8 mouse cellular contexts compared by ENCODE assay signal in genomic region chr1:153807390-153807993, GRCm38 (mm10). TPM values are rescaled to one million over a fixed set of nuclear protein-coding genes. Genes with fewer than 3 reads are reported as not detected.
DNase-seq lines count a peak whose midpoint lies in the region; ATAC-seq and TF ChIP-seq lines count a peak whose summit lies in the region.

No protein-coding gene starts in this region.

- ATAC-seq in hindbrain, embryonic 11.5 days (ENCODE audit: low FRiP score), result no peak
- no peak for ATAC-seq in hindbrain, embryonic 13.5 days (ENCODE audit: low FRiP score)
- ATAC-seq in megakaryocyte, adult 5-6 weeks (ENCODE audit: poor library complexity, severe bottlenecking), result peak; percentile 74

- no peak overlapping the region for H3K27ac ChIP-seq in hindbrain, embryonic 11.5 days (ENCODE audit: low read depth, low read length)
- no peak overlapping the region for H3K27ac ChIP-seq in hindbrain, embryonic 13.5 days
- no peak overlapping the region for H3K27ac ChIP-seq in embryonic facial prominence, embryonic 10.5 days (replicated peaks)
- no peak overlapping the region for H3K27ac ChIP-seq in left cerebral cortex, adult 2 months

- peak; percentile 73 for DNase-seq in hindbrain, embryonic 11.5 days (ENCODE audit: low spot score)
- DNase-seq in adrenal gland, adult 8-10 months, result peak; percentile 30
- DNase-seq in embryonic facial prominence, embryonic 10.5 days (ENCODE audit: low spot score), result peak; percentile 46
- DNase-seq in heart, postnatal 36 days, result peak; percentile 59 to 66
- peak; percentile 49 to 66 for DNase-seq in left cerebral cortex, adult 2 months (ENCODE audit: extremely low spot score in 1 of 2, low spot score in 2 of 2)
- DNase-seq in splenic B cell, adult 2 months (ENCODE audit: low read depth, low spot score), result peak; percentile 64

- no peak overlapping the region for H3K4me2 ChIP-seq in hindbrain, embryonic 11.5 days (replicated peaks; ENCODE audit: low read depth, low read length)
- no peak overlapping the region for H3K4me2 ChIP-seq in hindbrain, embryonic 13.5 days

- H3K9ac ChIP-seq in hindbrain, embryonic 11.5 days (ENCODE audit: low read depth, low read length), result no peak overlapping the region
- H3K9ac ChIP-seq in hindbrain, embryonic 13.5 days, result no peak overlapping the region

- 55% methylated on average over 13 of the region's 13 CpGs for WGBS in hindbrain, embryonic 11.5 days
- 56% methylated on average over 13 of the region's 13 CpGs for WGBS in hindbrain, embryonic 13.5 days
- 55% methylated on average over 13 of the region's 13 CpGs for WGBS in embryonic facial prominence, embryonic 10.5 days

- H3K27me3 ChIP-seq in hindbrain, embryonic 11.5 days (ENCODE audit: control insufficient read depth, insufficient read depth, low read length), result no peaks in the 10 kb centered on the region
- no peaks in the 10 kb centered on the region for H3K27me3 ChIP-seq in hindbrain, embryonic 13.5 days
- no peaks in the 10 kb centered on the region for H3K27me3 ChIP-seq in embryonic facial prominence, embryonic 10.5 days (replicated peaks; ENCODE audit: low read depth, poor library complexity, severe bottlenecking)
- H3K27me3 ChIP-seq in splenic B cell, adult 2 months (ENCODE audit: control insufficient read depth, insufficient read depth, low read length, poor library complexity, severe bottlenecking), result no peaks in the 10 kb centered on the region; the same call in 1 of the 2 replicates

- H3K9me3 ChIP-seq in hindbrain, embryonic 11.5 days (ENCODE audit: control insufficient read depth, low read length), result no peaks in the 10 kb centered on the region
- H3K9me3 ChIP-seq in hindbrain, embryonic 13.5 days, result no peaks in the 10 kb centered on the region
- H3K9me3 ChIP-seq in embryonic facial prominence, embryonic 10.5 days, result no peaks in the 10 kb centered on the region

- H3K4me3 ChIP-seq in hindbrain, embryonic 11.5 days (ENCODE audit: low read depth, low read length), result no peak overlapping the region
- no peak overlapping the region for H3K4me3 ChIP-seq in hindbrain, embryonic 13.5 days
- no peak overlapping the region for H3K4me3 ChIP-seq in embryonic facial prominence, embryonic 10.5 days
- no peak overlapping the region for H3K4me3 ChIP-seq in left cerebral cortex, adult 2 months

- H3K4me1 ChIP-seq in hindbrain, embryonic 11.5 days (replicated peaks; ENCODE audit: control insufficient read depth, insufficient read depth, low read length), result no peaks in the 10 kb centered on the region
- H3K4me1 ChIP-seq in hindbrain, embryonic 13.5 days (replicated peaks), result no peaks in the 10 kb centered on the region
- no peaks in the 10 kb centered on the region for H3K4me1 ChIP-seq in embryonic facial prominence, embryonic 10.5 days

- intact Hi-C loops in heart, postnatal 36 days (cut with DNase I), result loop anchor here (2.0 to 5.0 kb wide), 3 partner anchors 55 to 375 kb away; no protein-coding TSS in a partner anchor
- intact Hi-C loops in left cerebral cortex, adult 2 months (cut with DNase I), result loop anchor here (2.0 to 5.0 kb wide), 2 partner anchors 59 to 250 kb away; partner anchors contain the start of gene Rnasel

- H3K36me3 ChIP-seq in hindbrain, embryonic 11.5 days (ENCODE audit: control insufficient read depth, insufficient read depth, low read length), result no peaks in the 10 kb centered on the region
- no peaks in the 10 kb centered on the region for H3K36me3 ChIP-seq in hindbrain, embryonic 13.5 days
- H3K36me3 ChIP-seq in embryonic facial prominence, embryonic 10.5 days (replicated peaks), result no peaks in the 10 kb centered on the region
- H3K36me3 ChIP-seq in splenic B cell, adult 2 months (ENCODE audit: control insufficient read depth, insufficient read depth, low read length, poor library complexity, severe bottlenecking), result no peaks in the 10 kb centered on the region

- peak; percentile 80 for TF ChIP-seq CTCF in left cerebral cortex, adult 2 months (IDR thresholded peaks at IDR 0.05)

RNA-seq across cellular contexts. Expression of gene Rgsl1, which starts 36.5 kb away (rescaled TPM):
- 0.08 TPM in 1 of 2 replicates, not detected in the other for polyA plus RNA-seq in hindbrain, embryonic 11.5 days (2014; fragmentation: Nextera tagmentation; extraction: Ambion mirVana)
- 0.08 and 0.26 TPM in 2 replicates for polyA plus RNA-seq in hindbrain, embryonic 13.5 days (2015; fragmentation: Nextera tagmentation; extraction: Ambion mirVana)
- under 1 TPM in 3 of 4 experiments, not detected in 1; 0.10 to 0.65 (median 0.62) TPM for total RNA-seq in adrenal gland, adult 8-10 months (2022)
- 0.07 TPM in 1 of 2 replicates, not detected in the other for polyA plus RNA-seq in embryonic facial prominence, embryonic 10.5 days (2016; fragmentation: Nextera tagmentation; extraction: Ambion mirVana)
- total RNA-seq in heart, postnatal 36 days (2021), result not detected
- 1 to 10 TPM; 1.7 to 2.6 TPM for total RNA-seq in left cerebral cortex, adult 2 months (2021)
- not detected in 2 replicates for total RNA-seq in megakaryocyte, adult 5-6 weeks (2015)
- not detected in 2 replicates for total RNA-seq in megakaryocyte, adult 5-6 weeks (2017)

RNA-seq across cellular contexts. Expression of gene Rnasel, which starts 58.3 kb away (rescaled TPM):
- 31.4 and 40.3 TPM in 2 replicates for polyA plus RNA-seq in hindbrain, embryonic 11.5 days (2014; fragmentation: Nextera tagmentation; extraction: Ambion mirVana)
- polyA plus RNA-seq in hindbrain, embryonic 13.5 days (2015; fragmentation: Nextera tagmentation; extraction: Ambion mirVana), result 53.7 and 53.8 TPM in 2 replicates
- total RNA-seq in adrenal gland, adult 8-10 months (2022), result 10 to 100 TPM in 3 of 4 experiments, 1 to 10 TPM in 1; 9.7 to 25.3 (median 16.9) TPM
- polyA plus RNA-seq in embryonic facial prominence, embryonic 10.5 days (2016; fragmentation: Nextera tagmentation; extraction: Ambion mirVana), result 8.0 and 9.5 TPM in 2 replicates
- 1 to 10 TPM; 4.8 to 6.5 TPM for total RNA-seq in heart, postnatal 36 days (2021)
- 10 to 100 TPM; 10.9 to 12.5 TPM for total RNA-seq in left cerebral cortex, adult 2 months (2021)
- 50.2 and 54.4 TPM in 2 replicates for total RNA-seq in megakaryocyte, adult 5-6 weeks (2015)
- 60.5 and 74.1 TPM in 2 replicates for total RNA-seq in megakaryocyte, adult 5-6 weeks (2017)
